Mouse (Mus musculus) forebrain, embryonic 12.5 days (tissue): ENCODE measurements around the gene Tnfsf14. TPM values are rescaled to one million over a fixed set of nuclear protein-coding genes. Genes with fewer than 3 reads are reported as not detected.
A peak's percentile ranks its signal among the peaks of the same experiment; 100 is the strongest.

ENCODE experiments used
- ATAC-seq: fragments of 200-750 bp; cut with Nextera tagmentation; 2 replicates; pipeline ENCODE4 v1.8.0; 2017; ENCODE audit warnings: moderate TSS enrichment; ENCODE audit not compliant: low FRiP score
- H3K27ac ChIP-seq: fragments of 300-500 bp; sonication (generic); 2 replicates; pipeline ENCODE4 v1.5.1; 2016; ENCODE audit warnings: mild to moderate bottlenecking
- H3K27me3 ChIP-seq: fragments of 300-500 bp; sonication (generic); 2 replicates; pipeline ENCODE4 v1.6.1; 2016; ENCODE audit warnings: mild to moderate bottlenecking
- H3K36me3 ChIP-seq: fragments of 300-500 bp; sonication (generic); replicated peaks from 2 replicates; pipeline ENCODE4 v1.6.1; 2016; ENCODE audit warnings: mild to moderate bottlenecking
- H3K4me1 ChIP-seq: fragments of 300-500 bp; sonication (generic); 2 replicates; pipeline ENCODE4 v1.6.1; 2016
- H3K4me2 ChIP-seq: fragments of 300-500 bp; sonication (generic); 2 replicates; pipeline ENCODE4 v1.6.1; 2016; ENCODE audit warnings: mild to moderate bottlenecking, moderate library complexity
- H3K4me3 ChIP-seq: fragments of 300-500 bp; sonication (generic); replicated peaks from 2 replicates; pipeline ENCODE4 v1.5.1; 2016; ENCODE audit warnings: mild to moderate bottlenecking
- H3K9ac ChIP-seq: fragments of 300-500 bp; sonication (generic); 2 replicates; pipeline ENCODE4 v1.6.1; 2016; ENCODE audit warnings: mild to moderate bottlenecking
- H3K9me3 ChIP-seq: fragments of 300-500 bp; sonication (generic); 2 replicates; pipeline ENCODE4 v1.6.1; 2016
- WGBS: fragments of 180-500 bp; shearing (Covaris S2); methylation state at CpG from one replicate; pipeline ENCODE4 v1.1.7; 2016; 5-methylcytosine and 5-hydroxymethylcytosine counted together
- polyA plus RNA-seq: library from polyadenylated mRNA; unstranded; fragments of >200 nt; fragmentation: Nextera tagmentation; extraction: Ambion mirVana; gene quantifications from 2 replicates; pipeline ENCODE4 v1.2.1, GENCODE M21; 2016

The Tnfsf14 gene
- polyA plus RNA-seq, 1 experiment from 2014 or later = 0.13 TPM

- no peak for ATAC-seq
- peaks cover 13% of the 10 kb centered on the region; the same call in 1 of the 2 replicates for H3K27me3 ChIP-seq
- 81% methylated on average over 9 of the region's 9 CpGs for WGBS
Measured at GRCm38 (mm10) chr17:57223313-57223712, 29.3 kb upstream of the Tnfsf14 start.

GRCm38 (mm10) chr17:57221911-57222310 lies 27.9 kb upstream of the Tnfsf14 start:
- H3K9ac ChIP-seq = no peak overlapping the region
- no peak overlapping the region for H3K4me2 ChIP-seq
- no peak overlapping the region for H3K27ac ChIP-seq
- H3K36me3 ChIP-seq = no peaks in the 10 kb centered on the region
- 0 out of 2 replicates have a peak, but pooled peaks cover 5% of the 10 kb centered on the region for H3K4me1 ChIP-seq
- ATAC-seq = no peak
- 83% methylated on average over 4 of the region's 4 CpGs for WGBS
- H3K27me3 ChIP-seq = peaks cover 13% of the 10 kb centered on the region; the same call in 1 of the 2 replicates
- H3K4me3 ChIP-seq = no peak overlapping the region
- H3K9me3 ChIP-seq = no peaks in the 10 kb centered on the region

More at GRCm38 (mm10) chr17:57223313-57223712, 29.3 kb upstream of the Tnfsf14 start:
- Histone ChIP-seq H3K9ac (no peak overlapping the region), H3K27ac (no peak overlapping the region), H3K4me2 (no peak overlapping the region), H3K9me3 (no peaks in the 10 kb centered on the region), H3K4me1 (0 out of 2 replicates have a peak, but pooled peaks cover 5% of the 10 kb centered on the region), H3K4me3 (no peak overlapping the region), H3K36me3 (no peaks in the 10 kb centered on the region)

- Histone ChIP-seq H3K9ac (no peak overlapping the region), H3K4me3 (no peak overlapping the region), H3K9me3 (no peaks in the 10 kb centered on the region), H3K27ac (no peak overlapping the region), H3K4me2 (no peak overlapping the region), H3K36me3 (no peaks in the 10 kb centered on the region), H3K27me3 (peaks cover 13% of the 10 kb centered on the region; the same call in 1 of the 2 replicates), H3K4me1 (0 out of 2 replicates have a peak, but pooled peaks cover 5% of the 10 kb centered on the region)
- ATAC-seq = no peak
- WGBS = 18% methylated on average over 3 of the region's 3 CpGs
Measured at GRCm38 (mm10) chr17:57219884-57220207, 25.9 kb upstream of the Tnfsf14 start.

GRCm38 (mm10) chr17:57219167-57219883 lies 25.3 kb upstream of the Tnfsf14 start:
- Histone ChIP-seq H3K9me3 (no peaks in the 10 kb centered on the region), H3K9ac (no peak overlapping the region), H3K36me3 (no peaks in the 10 kb centered on the region), H3K27ac (no peak overlapping the region), H3K27me3 (peaks cover 9% of the 10 kb centered on the region; the same call in 1 of the 2 replicates), H3K4me2 (no peak overlapping the region), H3K4me3 (no peak overlapping the region), H3K4me1 (0 out of 2 replicates have a peak, but pooled peaks cover 5% of the 10 kb centered on the region)
- 23% methylated on average over 11 of the region's 11 CpGs for WGBS
- no peak for ATAC-seq

- peaks cover 7% of the 10 kb centered on the region; the same call in 1 of the 2 replicates for H3K27me3 ChIP-seq
- H3K36me3 ChIP-seq = no peaks in the 10 kb centered on the region
- WGBS = 79% methylated on average over 12 of the region's 12 CpGs
- no peak overlapping the region for H3K4me2 ChIP-seq
- H3K27ac ChIP-seq = no peak overlapping the region
- H3K4me1 ChIP-seq = 0 out of 2 replicates have a peak, but pooled peaks cover 5% of the 10 kb centered on the region
- H3K4me3 ChIP-seq = no peak overlapping the region
- no peak for ATAC-seq
- H3K9ac ChIP-seq = no peak overlapping the region
- no peaks in the 10 kb centered on the region for H3K9me3 ChIP-seq
Measured at GRCm38 (mm10) chr17:57218335-57218900, 24.4 kb upstream of the Tnfsf14 start.

GRCm38 (mm10) chr17:57214676-57215387 lies 20.9 kb upstream of the Tnfsf14 start:
- no peak overlapping the region for H3K4me3 ChIP-seq
- 49% methylated on average over 13 of the region's 13 CpGs for WGBS
- ATAC-seq = peak; percentile 76
- H3K36me3 ChIP-seq = no peaks in the 10 kb centered on the region
- H3K4me2 ChIP-seq = no peak overlapping the region
- no peak overlapping the region for H3K27ac ChIP-seq
- H3K4me1 ChIP-seq = 0 out of 2 replicates have a peak, but pooled peaks cover 5% of the 10 kb centered on the region
- H3K27me3 ChIP-seq = no peaks in the 10 kb centered on the region
- H3K9ac ChIP-seq = no peak overlapping the region
- no peaks in the 10 kb centered on the region for H3K9me3 ChIP-seq

GRCm38 (mm10) chr17:57211501-57211900 lies 17.5 kb upstream of the Tnfsf14 start:
- Histone ChIP-seq H3K4me3 (no peak overlapping the region), H3K4me1 (no peaks in the 10 kb centered on the region), H3K9ac (no peak overlapping the region), H3K4me2 (no peak overlapping the region), H3K36me3 (no peaks in the 10 kb centered on the region), H3K27ac (no peak overlapping the region), H3K27me3 (no peaks in the 10 kb centered on the region), H3K9me3 (no peaks in the 10 kb centered on the region)
- no peak for ATAC-seq
- WGBS = 64% methylated on average over 9 of the region's 9 CpGs

GRCm38 (mm10) chr17:57209330-57209729 lies 15.4 kb upstream of the Tnfsf14 start:
- H3K27ac ChIP-seq = no peak overlapping the region
- ATAC-seq = no peak
- H3K27me3 ChIP-seq = no peaks in the 10 kb centered on the region
- H3K36me3 ChIP-seq = no peaks in the 10 kb centered on the region
- no peak overlapping the region for H3K4me3 ChIP-seq
- H3K4me2 ChIP-seq = no peak overlapping the region
- WGBS = 80% methylated on average over 4 of the region's 4 CpGs
- H3K9ac ChIP-seq = no peak overlapping the region
- no peaks in the 10 kb centered on the region for H3K4me1 ChIP-seq
- H3K9me3 ChIP-seq = no peaks in the 10 kb centered on the region

GRCm38 (mm10) chr17:57207938-57208337 lies 14.0 kb upstream of the Tnfsf14 start:
- H3K27ac ChIP-seq = no peak overlapping the region
- H3K9me3 ChIP-seq = no peaks in the 10 kb centered on the region
- no peak for ATAC-seq
- H3K4me3 ChIP-seq = no peak overlapping the region
- H3K36me3 ChIP-seq = no peaks in the 10 kb centered on the region
- H3K9ac ChIP-seq = no peak overlapping the region
- H3K4me1 ChIP-seq = no peaks in the 10 kb centered on the region
- no peaks in the 10 kb centered on the region for H3K27me3 ChIP-seq
- WGBS = 92% methylated on average over 3 of the region's 3 CpGs
- H3K4me2 ChIP-seq = no peak overlapping the region

- Histone ChIP-seq H3K4me2 (no peak overlapping the region), H3K9ac (no peak overlapping the region), H3K4me1 (no peaks in the 10 kb centered on the region), H3K27me3 (0 out of 2 replicates have a peak, but pooled peaks cover 3% of the 10 kb centered on the region), H3K9me3 (no peaks in the 10 kb centered on the region), H3K36me3 (no peaks in the 10 kb centered on the region), H3K4me3 (no peak overlapping the region), H3K27ac (no peak overlapping the region)
- ATAC-seq = no peak
- 90% methylated on average over 10 of the region's 10 CpGs for WGBS
Measured at GRCm38 (mm10) chr17:57201841-57202724, 8.1 kb upstream of the Tnfsf14 start.

- 81% methylated on average over 3 of the region's 3 CpGs for WGBS
Measured at GRCm38 (mm10) chr17:57198252-57198651, 4.3 kb upstream of the Tnfsf14 start.

More at GRCm38 (mm10) chr17:57198252-57198651, 4.3 kb upstream of the Tnfsf14 start:
- H3K9me3 ChIP-seq = no peaks in the 10 kb centered on the region
- no peak for ATAC-seq
- no peak overlapping the region for H3K9ac ChIP-seq
- H3K27ac ChIP-seq = no peak overlapping the region
- no peak overlapping the region for H3K4me2 ChIP-seq
- H3K36me3 ChIP-seq = no peaks in the 10 kb centered on the region
- no peaks in the 10 kb centered on the region for H3K4me1 ChIP-seq
- H3K27me3 ChIP-seq = 0 out of 2 replicates have a peak, but pooled peaks cover 3% of the 10 kb centered on the region
- H3K4me3 ChIP-seq = no peak overlapping the region
